Comparison of ENCODE assay signal across 10 mouse cellular contexts in genomic region chr6:8188599-8189233, GRCm38 (mm10). TPM values are rescaled to one million over a fixed set of nuclear protein-coding genes. Genes with fewer than 3 reads are reported as not detected.
A peak's percentile ranks its signal among the peaks of the same experiment; 100 is the strongest.
DNase-seq lines count a peak whose midpoint lies in the region; ATAC-seq and TF ChIP-seq lines count a peak whose summit lies in the region.
"Had no signal": no experiment of that assay in that cellular context is flagged by ENCODE, and none has a peak within 500 bp of the region (broad histone marks: within the 10 kb centered on the region; RNA-seq: fewer than 3 reads in every experiment).

No protein-coding gene starts in this region.

- WGBS in neural tube, embryonic 11.5 days: 98% methylated on average over 3 of the region's 3 CpGs
- 88% methylated on average over 3 of the region's 3 CpGs for WGBS in limb, embryonic 14.5 days

- H3K27ac ChIP-seq in neural tube, embryonic 11.5 days (ENCODE audit: low read depth, low read length): no peak overlapping the region
- no peak overlapping the region for H3K27ac ChIP-seq in limb, embryonic 14.5 days (replicated peaks; ENCODE audit: low read depth, low read length)
- H3K27ac ChIP-seq: embryonic facial prominence, embryonic 12.5 days; lung, embryonic 15.5 days had no signal

- no peaks in the 10 kb centered on the region for H3K36me3 ChIP-seq in neural tube, embryonic 11.5 days (ENCODE audit: control insufficient read depth, insufficient read depth, low read length)
- no peaks in the 10 kb centered on the region for H3K36me3 ChIP-seq in limb, embryonic 14.5 days (ENCODE audit: control insufficient read depth, insufficient read depth, low read length)
- H3K36me3 ChIP-seq: embryonic facial prominence, embryonic 12.5 days; lung, embryonic 15.5 days had no signal

- no peaks in the 10 kb centered on the region for H3K27me3 ChIP-seq in neural tube, embryonic 11.5 days (ENCODE audit: control insufficient read depth, insufficient read depth, low read length)
- H3K27me3 ChIP-seq in limb, embryonic 14.5 days (ENCODE audit: control insufficient read depth, insufficient read depth, low read length): no peaks in the 10 kb centered on the region
- H3K27me3 ChIP-seq: embryonic facial prominence, embryonic 12.5 days; lung, embryonic 15.5 days had no signal

- no peaks in the 10 kb centered on the region for H3K4me1 ChIP-seq in neural tube, embryonic 11.5 days (ENCODE audit: control insufficient read depth, insufficient read depth, low read length)
- no peaks in the 10 kb centered on the region for H3K4me1 ChIP-seq in limb, embryonic 14.5 days (ENCODE audit: control insufficient read depth, insufficient read depth, low read length)
- H3K4me1 ChIP-seq: embryonic facial prominence, embryonic 12.5 days; lung, embryonic 15.5 days had no signal

- no peak overlapping the region for H3K4me3 ChIP-seq in neural tube, embryonic 11.5 days (ENCODE audit: low read depth, low read length)
- no peak overlapping the region for H3K4me3 ChIP-seq in limb, embryonic 14.5 days (replicated peaks; ENCODE audit: low read length)
- H3K4me3 ChIP-seq: embryonic facial prominence, embryonic 12.5 days; lung, embryonic 15.5 days had no signal

- peak; percentile 53; the same call in 1 of the 2 replicates for ATAC-seq in neural tube, embryonic 11.5 days (ENCODE audit: insufficient read depth, low FRiP score, low TSS enrichment)
- no peak for ATAC-seq in limb, embryonic 14.5 days (ENCODE audit: low FRiP score, low read depth)

- H3K9ac ChIP-seq in neural tube, embryonic 11.5 days (ENCODE audit: low read length): no peak overlapping the region
- no peak overlapping the region for H3K9ac ChIP-seq in limb, embryonic 14.5 days (ENCODE audit: low read depth, low read length, severe bottlenecking)
- H3K9ac ChIP-seq: embryonic facial prominence, embryonic 12.5 days; lung, embryonic 15.5 days had no signal

- no peak overlapping the region for H3K4me2 ChIP-seq in neural tube, embryonic 11.5 days (ENCODE audit: low read depth)
- no peak overlapping the region for H3K4me2 ChIP-seq in limb, embryonic 14.5 days (replicated peaks; ENCODE audit: low read depth, low read length, severe bottlenecking)
- H3K4me2 ChIP-seq: embryonic facial prominence, embryonic 12.5 days; lung, embryonic 15.5 days had no signal

- peak; percentile 35 for DNase-seq in heart, adult 8-10 months (ENCODE audit: low spot score)
- DNase-seq in heart, postnatal 4 days: no peak
- no peak for DNase-seq in neural tube, embryonic 11.5 days (ENCODE audit: low spot score)
- DNase-seq in neural tube, embryonic 10.5 days (ENCODE audit: extremely low spot score, low spot score): no peak
- peak; percentile 36 for DNase-seq in limb, embryonic 14.5 days (ENCODE audit: low spot score)
- DNase-seq in adrenal gland, adult 8-10 months: no peak
- no peak for DNase-seq in right cerebral cortex, adult 18-20 months
- no peak for DNase-seq in right cerebral cortex, postnatal 14 days

- no peaks in the 10 kb centered on the region for H3K9me3 ChIP-seq in neural tube, embryonic 11.5 days (ENCODE audit: control insufficient read depth, low read length)
- no peaks in the 10 kb centered on the region for H3K9me3 ChIP-seq in limb, embryonic 14.5 days (ENCODE audit: control insufficient read depth, low read length)
- H3K9me3 ChIP-seq: embryonic facial prominence, embryonic 12.5 days; lung, embryonic 15.5 days had no signal

- no peak for TF ChIP-seq POLR2A in limb, embryonic 14.5 days (IDR thresholded peaks at IDR 0.05; ENCODE audit: borderline replicate concordance, extremely low read depth, insufficient read depth, insufficient read length)

RNA-seq across cellular contexts. Expression of gene Col28a1, which starts 3.7 kb away (rescaled TPM):
- total RNA-seq in heart, adult 8-10 months (2022): under 1 TPM; 0.16 to 0.50 (median 0.30) TPM
- total RNA-seq in heart, postnatal 4 days (2021): under 1 TPM; 0.59 to 0.76 TPM
- 0.05 and 0.18 TPM in 2 replicates for polyA plus RNA-seq in neural tube, embryonic 11.5 days (2014; fragmentation: Nextera tagmentation; extraction: Ambion mirVana)
- 0.49 and 0.50 TPM in 2 replicates for polyA plus RNA-seq in limb, embryonic 14.5 days (2012; rRNA removed)
- 0.28 and 0.30 TPM in 2 replicates for polyA plus RNA-seq in limb, embryonic 14.5 days (2014; fragmentation: Nextera tagmentation; extraction: Ambion mirVana)
- 1 to 10 TPM in 2 of 4 experiments, under 1 TPM in 2; 0.80 to 2.8 (median 1.4) TPM for total RNA-seq in adrenal gland, adult 8-10 months (2022)

RNA-seq across cellular contexts. Expression of gene Mios, which starts 20.3 kb away (rescaled TPM):
- 10 to 100 TPM; 17.6 to 19.0 (median 18.5) TPM for total RNA-seq in heart, adult 8-10 months (2022)
- total RNA-seq in heart, postnatal 4 days (2021): 10 to 100 TPM; 21.5 to 23.2 TPM
- 29.5 and 30.0 TPM in 2 replicates for polyA plus RNA-seq in neural tube, embryonic 11.5 days (2014; fragmentation: Nextera tagmentation; extraction: Ambion mirVana)
- 11.6 and 14.4 TPM in 2 replicates for polyA plus RNA-seq in limb, embryonic 14.5 days (2012; rRNA removed)
- 26.0 and 26.1 TPM in 2 replicates for polyA plus RNA-seq in limb, embryonic 14.5 days (2014; fragmentation: Nextera tagmentation; extraction: Ambion mirVana)
- total RNA-seq in adrenal gland, adult 8-10 months (2022): 10 to 100 TPM; 17.4 to 21.3 (median 19.3) TPM

Comparison
In these comparisons a context has a peak if more than half of its experiments do, and no peak if none do; other contexts are left out.
1. DNase-seq: peak in heart, adult 8-10 months (single experiment) and limb, embryonic 14.5 days (single experiment); none in heart, postnatal 4 days (single experiment), neural tube, embryonic 11.5 days (single experiment), neural tube, embryonic 10.5 days (single experiment), adrenal gland, adult 8-10 months (single experiment), right cerebral cortex, adult 18-20 months (single experiment) and right cerebral cortex, postnatal 14 days (single experiment).